Mouse (Mus musculus): ENCODE data around the gene Trappc3l. TPM values are rescaled to one million over a fixed set of nuclear protein-coding genes. Genes with fewer than 3 reads are reported as not detected.
A peak's percentile ranks its signal among the peaks of the same experiment; 100 is the strongest.

The Trappc3l gene
- total and polyA plus RNA-seq, 3 experiments = not detected

- DNase-seq (ENCODE audit: extremely low read depth) = peak; percentile 37
Measured at GRCm38 (mm10) chr10:34131356-34131755, 94.0 kb downstream of the Trappc3l start.

GRCm38 (mm10) chr10:34136432-34136831 lies 99.0 kb downstream of the Trappc3l start:
- no peak overlapping the region for H3K4me2 ChIP-seq (ENCODE audit: insufficient read depth, low read depth, poor library complexity, severe bottlenecking)
- H3K27me3 ChIP-seq (replicated peaks) = no peaks in the 10 kb centered on the region
- dilution Hi-C loops (cut with MboI; ENCODE audit: extremely low pct_ligation_motif_present, extremely low pct_unique_long_range_greater_than_20kb, low sequenced_read_pairs) (no loop called here), in situ Hi-C loops (cut with MboI; ENCODE audit: low pct_ligation_motif_present, low pct_unique_long_range_greater_than_20kb, low sequenced_read_pairs) (no loop called here)
- no peak overlapping the region for H3K27ac ChIP-seq (ENCODE audit: insufficient read depth, low read depth)
- TF ChIP-seq ZMIZ1 (IDR thresholded peaks at IDR 0.05; ENCODE audit: low read depth, low read length) (no peak), USF2 (conservative IDR thresholded peaks at IDR 0.05; ENCODE audit: low read depth, low read length) (no peak)
- no peak overlapping the region for H3K4me3 ChIP-seq (replicated peaks in 1 of 3; ENCODE audit: low read depth in 2 of 3, low read length in 2 of 3, poor library complexity in 1 of 3)
- no peaks in the 10 kb centered on the region for H3K36me3 ChIP-seq (replicated peaks in 1 of 2; ENCODE audit: control insufficient read depth in 1 of 2, insufficient read depth in 1 of 2, low read length in 1 of 2)
- H3K4me1 ChIP-seq (ENCODE audit: control insufficient read depth in 1 of 2, insufficient read depth in 2 of 2) = peaks cover 0 to 7% of the 10 kb centered on the region in 2 experiments; a peak in 2 of 4 replicates
- no peak for DNase-seq (ENCODE audit: extremely low read depth)
- H3K9ac ChIP-seq (ENCODE audit: insufficient read depth, low read depth) = no peak overlapping the region
- H3K9me3 ChIP-seq (replicated peaks; ENCODE audit: low read length) = no peaks in the 10 kb centered on the region
- no peaks in the 10 kb centered on the region for H3K79me2 ChIP-seq (replicated peaks; ENCODE audit: control insufficient read depth, extremely low read depth, insufficient read depth, poor library complexity, severe bottlenecking)

More at GRCm38 (mm10) chr10:34131356-34131755, 94.0 kb downstream of the Trappc3l start:
- H3K27ac ChIP-seq (ENCODE audit: insufficient read depth, low read depth) = no peak overlapping the region
- in situ Hi-C loops (cut with MboI; ENCODE audit: low pct_ligation_motif_present, low pct_unique_long_range_greater_than_20kb, low sequenced_read_pairs) (no loop called here), dilution Hi-C loops (cut with MboI; ENCODE audit: extremely low pct_ligation_motif_present, extremely low pct_unique_long_range_greater_than_20kb, low sequenced_read_pairs) (no loop called here)
- TF ChIP-seq SIN3A (IDR thresholded peaks at IDR 0.05; ENCODE audit: low read length) (no peak), BHLHE40 (IDR thresholded peaks at IDR 0.05; ENCODE audit: low read depth, low read length) (peak; percentile 91), ELF1 (IDR thresholded peaks at IDR 0.05; ENCODE audit: low read depth, low read length) (no peak), ETS1 (conservative IDR thresholded peaks at IDR 0.05; ENCODE audit: low read depth, low read length) (0 out of 2 replicates have a peak, but pooled peaks have one; percentile 29), USF1 (IDR thresholded peaks at IDR 0.05; ENCODE audit: low read depth, low read length) (no peak), RCOR1 (conservative IDR thresholded peaks at IDR 0.05; ENCODE audit: low read depth, low read length) (no peak), KAT2A (IDR thresholded peaks at IDR 0.05; ENCODE audit: insufficient replicate concordance, low read length) (no peak), POLR2AphosphoS2 (IDR thresholded peaks at IDR 0.05; ENCODE audit: low read depth, low read length) (no peak), CHD1 (IDR thresholded peaks at IDR 0.05; ENCODE audit: low read depth, low read length) (no peak), JUN (IDR thresholded peaks at IDR 0.05; ENCODE audit: insufficient read depth, low read depth, low read length) (no peak), MYC (IDR thresholded peaks at IDR 0.05; ENCODE audit: low read depth, low read length) (no peak)
- H3K79me2 ChIP-seq (replicated peaks; ENCODE audit: control insufficient read depth, extremely low read depth, insufficient read depth, poor library complexity, severe bottlenecking) = no peaks in the 10 kb centered on the region
- H3K27me3 ChIP-seq (replicated peaks) = no peaks in the 10 kb centered on the region
- no peak overlapping the region for H3K4me3 ChIP-seq (replicated peaks in 1 of 3; ENCODE audit: low read depth in 2 of 3, low read length in 2 of 3, poor library complexity in 1 of 3)
- peaks cover 0 to 16% of the 10 kb centered on the region in 2 experiments; a peak in 2 of 4 replicates for H3K4me1 ChIP-seq (ENCODE audit: control insufficient read depth in 1 of 2, insufficient read depth in 2 of 2)
- no peak overlapping the region for H3K9ac ChIP-seq (ENCODE audit: insufficient read depth, low read depth)
- H3K9me3 ChIP-seq (replicated peaks; ENCODE audit: low read length) = no peaks in the 10 kb centered on the region
- H3K4me2 ChIP-seq (ENCODE audit: insufficient read depth, low read depth, poor library complexity, severe bottlenecking) = no peak overlapping the region
- no peaks in the 10 kb centered on the region for H3K36me3 ChIP-seq (replicated peaks in 1 of 2; ENCODE audit: control insufficient read depth in 1 of 2, insufficient read depth in 1 of 2, low read length in 1 of 2)

- Histone ChIP-seq H3K9ac (ENCODE audit: insufficient read depth, low read depth) (no peak overlapping the region), H3K4me3 (replicated peaks in 1 of 3; ENCODE audit: low read depth in 2 of 3, low read length in 2 of 3, poor library complexity in 1 of 3) (no peak overlapping the region), H3K36me3 (replicated peaks in 1 of 2; ENCODE audit: control insufficient read depth in 1 of 2, insufficient read depth in 1 of 2, low read length in 1 of 2) (no peaks in the 10 kb centered on the region), H3K4me2 (ENCODE audit: insufficient read depth, low read depth, poor library complexity, severe bottlenecking) (no peak overlapping the region; the same call in 1 of the 2 replicates), H3K9me3 (replicated peaks; ENCODE audit: low read length) (no peaks in the 10 kb centered on the region), H3K27me3 (replicated peaks) (no peaks in the 10 kb centered on the region), H3K27ac (ENCODE audit: insufficient read depth, low read depth) (no peak overlapping the region), H3K79me2 (replicated peaks; ENCODE audit: control insufficient read depth, extremely low read depth, insufficient read depth, poor library complexity, severe bottlenecking) (no peaks in the 10 kb centered on the region), H3K4me1 (ENCODE audit: control insufficient read depth in 1 of 2, insufficient read depth in 2 of 2) (no peaks in the 10 kb centered on the region)
- in situ Hi-C loops (cut with MboI; ENCODE audit: low pct_ligation_motif_present, low pct_unique_long_range_greater_than_20kb, low sequenced_read_pairs) = no loop called here
- DNase-seq (ENCODE audit: extremely low read depth) = no peak
- dilution Hi-C loops (cut with MboI; ENCODE audit: extremely low pct_ligation_motif_present, extremely low pct_unique_long_range_greater_than_20kb, low sequenced_read_pairs) = no loop called here
- no peak for TF ChIP-seq CHD2 (IDR thresholded peaks at IDR 0.05; ENCODE audit: low read length)
- no peak for TF ChIP-seq UBTF (IDR thresholded peaks at IDR 0.05; ENCODE audit: low read depth, low read length)
- TF ChIP-seq SIN3A (IDR thresholded peaks at IDR 0.05; ENCODE audit: low read length) = no peak
- no peak for TF ChIP-seq MAZ (IDR thresholded peaks at IDR 0.05; ENCODE audit: low read depth, low read length)
- TF ChIP-seq PAX5 (IDR thresholded peaks at IDR 0.05; ENCODE audit: low read length) = no peak
- no peak for TF ChIP-seq CHD1 (IDR thresholded peaks at IDR 0.05; ENCODE audit: low read depth, low read length)
- no peak for TF ChIP-seq GABPA (IDR thresholded peaks at IDR 0.05; ENCODE audit: insufficient replicate concordance, low read depth, low read length)
- no peak for TF ChIP-seq JUND (conservative IDR thresholded peaks at IDR 0.05; ENCODE audit: low read depth, low read length)
- TF ChIP-seq TCF12 (IDR thresholded peaks at IDR 0.05; ENCODE audit: low read depth, low read length) = no peak
- no peak for TF ChIP-seq RAD21 (IDR thresholded peaks at IDR 0.05; ENCODE audit: low read depth, low read length)
- no peak for TF ChIP-seq SMC3 (IDR thresholded peaks at IDR 0.05; ENCODE audit: low read depth, low read length)
- no peak for TF ChIP-seq MAFK (IDR thresholded peaks at IDR 0.05; ENCODE audit: insufficient replicate concordance, low read length)
Measured at GRCm38 (mm10) chr10:34138027-34138426, 100.6 kb downstream of the Trappc3l start.

All from CH12.LX (cell line).